Mouse (Mus musculus) stomach, embryonic 14.5 days (tissue): Measurements from ENCODE around the gene Cd3eap. TPM values are rescaled to one million over a fixed set of nuclear protein-coding genes. Genes with fewer than 3 reads are reported as not detected.
A peak's percentile ranks its signal among the peaks of the same experiment; 100 is the strongest.

Experiments
- ATAC-seq: fragments of 200-750 bp; cut with Nextera tagmentation; 2 replicates; pipeline ENCODE4 v1.8.0; 2017; ENCODE audit warnings: low read depth, moderate TSS enrichment; ENCODE audit not compliant: insufficient number of reproducible peaks, insufficient read depth, low FRiP score
- H3K27ac ChIP-seq: fragments of 300-500 bp; sonication (generic); 2 replicates; pipeline ENCODE4 v1.5.1; 2014; ENCODE audit warnings: mild to moderate bottlenecking, low read length, moderate library complexity, mixed read lengths
- H3K27me3 ChIP-seq: fragments of 300-500 bp; sonication (generic); 2 replicates; pipeline ENCODE4 v1.6.1; 2014; ENCODE audit warnings: low read length, control low read depth, mixed read lengths; ENCODE audit not compliant: control insufficient read depth, insufficient read depth
- H3K36me3 ChIP-seq: fragments of 300-500 bp; sonication (generic); 2 replicates; pipeline ENCODE4 v1.6.1; 2014; ENCODE audit warnings: mild to moderate bottlenecking, control low read depth, low read length, moderate library complexity, mixed read lengths; ENCODE audit not compliant: control insufficient read depth, insufficient read depth
- H3K4me1 ChIP-seq: fragments of 300-500 bp; sonication (generic); 2 replicates; pipeline ENCODE4 v1.6.1; 2014; ENCODE audit warnings: low read length, control low read depth, mixed read lengths; ENCODE audit not compliant: control insufficient read depth, insufficient read depth
- H3K4me2 ChIP-seq: fragments of 300-500 bp; sonication (generic); replicated peaks from 2 replicates; pipeline ENCODE4 v1.6.1; 2014; ENCODE audit warnings: low read depth, low read length, control low read depth
- H3K4me3 ChIP-seq: fragments of 300-500 bp; sonication (generic); 2 replicates; pipeline ENCODE4 v1.5.1; 2014; ENCODE audit warnings: low read depth, low read length, control low read depth
- H3K9ac ChIP-seq: fragments of 300-500 bp; sonication (generic); replicated peaks from 2 replicates; pipeline ENCODE4 v1.6.1; 2014; ENCODE audit warnings: low read depth, mild to moderate bottlenecking, control low read depth, low read length, moderate library complexity, mixed read lengths
- H3K9me3 ChIP-seq: fragments of 300-500 bp; sonication (generic); 2 replicates; pipeline ENCODE4 v1.6.1; 2016; ENCODE audit warnings: low read depth, low read length, control low read depth; ENCODE audit not compliant: control insufficient read depth
- WGBS: fragments of 180-500 bp; shearing (Covaris S2); extraction: QIAGEN DNeasy Blood & Tissue Kit; methylation state at CpG from one replicate; pipeline ENCODE4 v1.1.7; 2014; 5-methylcytosine and 5-hydroxymethylcytosine counted together
- polyA plus RNA-seq: library from polyadenylated mRNA; unstranded; fragments of >200 nt; fragmentation: Nextera tagmentation; extraction: Ambion mirVana; gene quantifications from 2 replicates; pipeline ENCODE4 v1.2.1, GENCODE M21; 2014

Cd3eap gene
- polyA plus RNA-seq, 1 experiment from 2014 or later: 23.9 TPM

GRCm38 (mm10) chr7:19394484-19394883, 35.2 kb upstream of the Cd3eap start:
- no peak for ATAC-seq
- H3K36me3 ChIP-seq: peaks cover 52% of the 10 kb centered on the region
- no peak overlapping the region for H3K4me3 ChIP-seq
- no peak overlapping the region for H3K9ac ChIP-seq
- H3K4me1 ChIP-seq: 0 out of 2 replicates have a peak, but pooled peaks cover 2% of the 10 kb centered on the region
- no peaks in the 10 kb centered on the region for H3K9me3 ChIP-seq
- H3K27me3 ChIP-seq: no peaks in the 10 kb centered on the region
- WGBS: 82% methylated on average over 8 of the region's 8 CpGs
- no peak overlapping the region for H3K4me2 ChIP-seq
- no peak overlapping the region for H3K27ac ChIP-seq

- H3K4me1 ChIP-seq: no peaks in the 10 kb centered on the region
- H3K9ac ChIP-seq: no peak overlapping the region
- no peak for ATAC-seq
- no peak overlapping the region for H3K4me2 ChIP-seq
- no peak overlapping the region for H3K27ac ChIP-seq
- 81% methylated on average over 10 of the region's 10 CpGs for WGBS
- no peaks in the 10 kb centered on the region for H3K9me3 ChIP-seq
- no peak overlapping the region for H3K4me3 ChIP-seq
- H3K36me3 ChIP-seq: peaks cover 81% of the 10 kb centered on the region
- H3K27me3 ChIP-seq: no peaks in the 10 kb centered on the region
These were observed 29.6 kb upstream of the Cd3eap start for GRCm38 (mm10) chr7:19388699-19389413.

GRCm38 (mm10) chr7:19383708-19384107, 24.4 kb upstream of the Cd3eap start:
- ATAC-seq: no peak
- Histone ChIP-seq H3K9me3 (no peaks in the 10 kb centered on the region), H3K36me3 (peaks cover 38% of the 10 kb centered on the region), H3K9ac (no peak overlapping the region), H3K27me3 (no peaks in the 10 kb centered on the region), H3K4me3 (no peak overlapping the region), H3K27ac (no peak overlapping the region), H3K4me2 (no peak overlapping the region), H3K4me1 (peaks cover 8% of the 10 kb centered on the region)
- 87% methylated on average over 9 of the region's 9 CpGs for WGBS

- H3K27ac ChIP-seq: no peak overlapping the region
- peaks cover 8% of the 10 kb centered on the region for H3K4me1 ChIP-seq
- peak overlapping the region; percentile 86 for H3K4me2 ChIP-seq
- peaks cover 26% of the 10 kb centered on the region for H3K36me3 ChIP-seq
- peak overlapping the region; percentile 96 for H3K4me3 ChIP-seq
- under 1% methylated on average over 37 of the region's 37 CpGs for WGBS
- H3K9me3 ChIP-seq: no peaks in the 10 kb centered on the region
- H3K27me3 ChIP-seq: no peaks in the 10 kb centered on the region
- ATAC-seq: peak; percentile 64; the same call in 1 of the 2 replicates
- H3K9ac ChIP-seq: peak overlapping the region; percentile 71
These were observed 22.9 kb upstream of the Cd3eap start for GRCm38 (mm10) chr7:19382166-19382541.

GRCm38 (mm10) chr7:19381377-19382165, 22.3 kb upstream of the Cd3eap start, which contains the start of gene Ercc2:
Gene Ercc2, plus strand, starts transcription at chr7:19382010.
- peak; percentile 97 for ATAC-seq
- H3K4me1 ChIP-seq: peaks cover 8% of the 10 kb centered on the region
- 5% methylated on average over 48 of the region's 48 CpGs for WGBS

GRCm38 (mm10) chr7:19378049-19378448, 18.8 kb upstream of the Cd3eap start:
- WGBS: 70% methylated on average over 8 of the region's 8 CpGs
- H3K4me1 ChIP-seq: peaks cover 4% of the 10 kb centered on the region
- ATAC-seq: no peak

More at GRCm38 (mm10) chr7:19381377-19382165, 22.3 kb upstream of the Cd3eap start, which contains the start of gene Ercc2:
- H3K9ac ChIP-seq: peak within 1 kb of the TSS; percentile 71
- H3K9me3 ChIP-seq: no peaks in the 10 kb centered on the region
- no peak within 1 kb of the TSS for H3K27ac ChIP-seq
- peak within 1 kb of the TSS; percentile 96 for H3K4me3 ChIP-seq
- H3K4me2 ChIP-seq: peak within 1 kb of the TSS; percentile 86
- H3K36me3 ChIP-seq: peaks cover 20% of the 10 kb centered on the region
- no peaks in the 10 kb centered on the region for H3K27me3 ChIP-seq

GRCm38 (mm10) chr7:19376019-19376418, 16.7 kb upstream of the Cd3eap start:
- no peak for ATAC-seq
- WGBS: 83% methylated on average over 4 of the region's 4 CpGs

More at GRCm38 (mm10) chr7:19378049-19378448, 18.8 kb upstream of the Cd3eap start:
- H3K4me3 ChIP-seq: no peak overlapping the region
- H3K4me2 ChIP-seq: no peak overlapping the region
- H3K36me3 ChIP-seq: peaks cover 3% of the 10 kb centered on the region
- no peaks in the 10 kb centered on the region for H3K9me3 ChIP-seq
- no peak overlapping the region for H3K27ac ChIP-seq
- H3K9ac ChIP-seq: no peak overlapping the region
- no peaks in the 10 kb centered on the region for H3K27me3 ChIP-seq

GRCm38 (mm10) chr7:19375368-19375767, 16.1 kb upstream of the Cd3eap start:
- Histone ChIP-seq H3K27me3 (no peaks in the 10 kb centered on the region), H3K36me3 (peaks cover 3% of the 10 kb centered on the region), H3K9me3 (no peaks in the 10 kb centered on the region), H3K4me2 (no peak overlapping the region), H3K9ac (no peak overlapping the region), H3K27ac (no peak overlapping the region), H3K4me3 (no peak overlapping the region), H3K4me1 (no peaks in the 10 kb centered on the region)
- WGBS: 78% methylated on average over 18 of the region's 18 CpGs
- ATAC-seq: no peak

More at GRCm38 (mm10) chr7:19376019-19376418, 16.7 kb upstream of the Cd3eap start:
- no peaks in the 10 kb centered on the region for H3K9me3 ChIP-seq
- H3K4me3 ChIP-seq: no peak overlapping the region
- no peaks in the 10 kb centered on the region for H3K4me1 ChIP-seq
- H3K27ac ChIP-seq: no peak overlapping the region
- H3K4me2 ChIP-seq: no peak overlapping the region
- H3K27me3 ChIP-seq: no peaks in the 10 kb centered on the region
- peaks cover 3% of the 10 kb centered on the region for H3K36me3 ChIP-seq
- no peak overlapping the region for H3K9ac ChIP-seq
